Mouse (Mus musculus): ENCODE measurements around the gene Frmd8. TPM values are rescaled to one million over a fixed set of nuclear protein-coding genes. Genes with fewer than 3 reads are reported as not detected.

Gene Frmd8
- total RNA-seq, 1 experiment from 2014 or later: 32.8 TPM

- peak; percentile 74 for ATAC-seq (replicated peaks; ENCODE audit: insufficient number of reproducible peaks, low FRiP score, low TSS enrichment, poor library complexity, severe bottlenecking)
These were observed 71.8 kb downstream of the Frmd8 start for GRCm38 (mm10) chr19:5803041-5803880.

GRCm38 (mm10) chr19:5802787-5803040, 72.4 kb downstream of the Frmd8 start:
- no peak for ATAC-seq (replicated peaks; ENCODE audit: insufficient number of reproducible peaks, low FRiP score, low TSS enrichment, poor library complexity, severe bottlenecking)

- peak; percentile 72 for ATAC-seq (replicated peaks; ENCODE audit: insufficient number of reproducible peaks, low FRiP score, low TSS enrichment, poor library complexity, severe bottlenecking)
These were observed 72.9 kb downstream of the Frmd8 start for GRCm38 (mm10) chr19:5802011-5802786.

GRCm38 (mm10) chr19:5801432-5801964, 73.6 kb downstream of the Frmd8 start:
- no peak for ATAC-seq (replicated peaks; ENCODE audit: insufficient number of reproducible peaks, low FRiP score, low TSS enrichment, poor library complexity, severe bottlenecking)

GRCm38 (mm10) chr19:5800632-5801431, 74.2 kb downstream of the Frmd8 start:
- ATAC-seq (replicated peaks; ENCODE audit: insufficient number of reproducible peaks, low FRiP score, low TSS enrichment, poor library complexity, severe bottlenecking): no peak

- no peak for ATAC-seq (replicated peaks; ENCODE audit: insufficient number of reproducible peaks, low FRiP score, low TSS enrichment, poor library complexity, severe bottlenecking)
These were observed 74.8 kb downstream of the Frmd8 start for GRCm38 (mm10) chr19:5800350-5800631.

Other genes with a start within 250 kb of the Frmd8 start
- 58.6 to 89.7 TPM (median 73.2 TPM) in 3 replicates for gene Rela, start 237.8 kb downstream of the Frmd8 start, total RNA-seq (2017)
- 83.5 to 149 TPM (median 83.8 TPM) in 3 replicates for gene Sipa1, start 211.6 kb downstream of the Frmd8 start, total RNA-seq (2017)
- 41.8 to 57.5 TPM (median 46.8 TPM) in 3 replicates for gene Map3k11, start 186.5 kb downstream of the Frmd8 start, total RNA-seq (2017)
- gene Pcnx3, start 186.4 kb downstream of the Frmd8 start, total RNA-seq (2017): 13.3 to 41.9 TPM (median 22.3 TPM) in 3 replicates
- 1.3 TPM in 2 of 3 replicates, not detected in the other for gene Kcnk7, start 170.9 kb downstream of the Frmd8 start, total RNA-seq (2017)
- gene Ehbp1l1, start 149.0 kb downstream of the Frmd8 start, total RNA-seq (2017): 141 to 192 TPM (median 174 TPM) in 3 replicates
- gene Fam89b, start 145.6 kb downstream of the Frmd8 start, total RNA-seq (2017): 33.1 to 54.4 TPM (median 45.1 TPM) in 3 replicates
- 1.2 to 9.7 TPM (median 2.2 TPM) in 3 replicates for gene Ltbp3, start 134.4 kb downstream of the Frmd8 start, total RNA-seq (2017)
- 37.3 to 55.9 TPM (median 44.9 TPM) in 3 replicates for gene Scyl1, start 103.9 kb downstream of the Frmd8 start, total RNA-seq (2017)
- gene Slc25a45, start 2.5 kb upstream of the Frmd8 start, total RNA-seq (2017): 64.4 to 73.5 TPM (median 69.7 TPM) in 3 replicates
- 0.64 to 0.97 TPM (median 0.95 TPM) in 3 replicates for gene Tigd3, start 18.9 kb upstream of the Frmd8 start, total RNA-seq (2017)
- gene Dpf2, start 37.7 kb upstream of the Frmd8 start, total RNA-seq (2017): 50.3 to 76.6 TPM (median 76.0 TPM) in 3 replicates
- gene Cdc42ep2, start 49.5 kb upstream of the Frmd8 start, total RNA-seq (2017): 14.7 to 32.1 TPM (median 27.0 TPM) in 3 replicates
- gene Pola2, start 88.9 kb upstream of the Frmd8 start, total RNA-seq (2017): 16.7 to 31.5 TPM (median 26.8 TPM) in 3 replicates
- gene Slc22a20, start 110.9 kb upstream of the Frmd8 start, total RNA-seq (2017): not detected in 3 replicates
- gene Capn1, start 140.6 kb upstream of the Frmd8 start, total RNA-seq (2017): 45.8 to 78.2 TPM (median 59.2 TPM) in 3 replicates
- gene Syvn1, start 171.3 kb upstream of the Frmd8 start, total RNA-seq (2017): 7.7 to 16.8 TPM (median 11.2 TPM) in 3 replicates
- gene Mrpl49, start 182.5 kb upstream of the Frmd8 start, total RNA-seq (2017): 10.1 to 30.8 TPM (median 29.6 TPM) in 3 replicates
- 2,354 to 3,035 TPM (median 2,719 TPM) in 3 replicates for gene Fau, start 182.6 kb upstream of the Frmd8 start, total RNA-seq (2017)
- 4.8 to 9.3 TPM (median 8.4 TPM) in 3 replicates for gene Znhit2, start 185.9 kb upstream of the Frmd8 start, total RNA-seq (2017)
- 5.5 to 18.5 TPM (median 8.9 TPM) in 3 replicates for gene Tm7sf2, start 193.1 kb upstream of the Frmd8 start, total RNA-seq (2017)
- gene Vps51, start 202.0 kb upstream of the Frmd8 start, total RNA-seq (2017): 61.1 to 80.8 TPM (median 75.6 TPM) in 3 replicates
- gene Tmem262, start 204.8 kb upstream of the Frmd8 start, total RNA-seq (2017): not detected in 3 replicates
- gene Gm28374, start 207.0 kb upstream of the Frmd8 start, total RNA-seq (2017): 0.43 TPM in 1 of 3 replicates, not detected in the others
- 29.3 to 49.8 TPM (median 34.6 TPM) in 3 replicates for gene Zfpl1, start 209.7 kb upstream of the Frmd8 start, total RNA-seq (2017)
- gene Cdca5, start 209.7 kb upstream of the Frmd8 start, total RNA-seq (2017): 0.49 to 0.76 TPM (median 0.75 TPM) in 3 replicates
- 1.4 TPM in 1 of 3 replicates, not detected in the others for gene AC131692.1, start 219.1 kb upstream of the Frmd8 start, total RNA-seq (2017)
- gene Naaladl1, start 230.5 kb upstream of the Frmd8 start, total RNA-seq (2017): 1.3 TPM in 1 of 3 replicates, not detected in the others
- 2.1 to 2.6 TPM (median 2.1 TPM) in 3 replicates for gene Sac3d1, start 243.4 kb upstream of the Frmd8 start, total RNA-seq (2017)